Mouse (Mus musculus): ENCODE measurements around the gene Sept7. TPM values are rescaled to one million over a fixed set of nuclear protein-coding genes. Genes with fewer than 3 reads are reported as not detected.
"Not testable (repeated sequence)": the region's sequence is repeated elsewhere in the genome, so short reads cannot be mapped to it uniquely, and the experiment has no call there.

Gene Sept7
- total and polyA plus RNA-seq, 2 experiments from 2014 or later: 126 to 215 TPM

DNA sequence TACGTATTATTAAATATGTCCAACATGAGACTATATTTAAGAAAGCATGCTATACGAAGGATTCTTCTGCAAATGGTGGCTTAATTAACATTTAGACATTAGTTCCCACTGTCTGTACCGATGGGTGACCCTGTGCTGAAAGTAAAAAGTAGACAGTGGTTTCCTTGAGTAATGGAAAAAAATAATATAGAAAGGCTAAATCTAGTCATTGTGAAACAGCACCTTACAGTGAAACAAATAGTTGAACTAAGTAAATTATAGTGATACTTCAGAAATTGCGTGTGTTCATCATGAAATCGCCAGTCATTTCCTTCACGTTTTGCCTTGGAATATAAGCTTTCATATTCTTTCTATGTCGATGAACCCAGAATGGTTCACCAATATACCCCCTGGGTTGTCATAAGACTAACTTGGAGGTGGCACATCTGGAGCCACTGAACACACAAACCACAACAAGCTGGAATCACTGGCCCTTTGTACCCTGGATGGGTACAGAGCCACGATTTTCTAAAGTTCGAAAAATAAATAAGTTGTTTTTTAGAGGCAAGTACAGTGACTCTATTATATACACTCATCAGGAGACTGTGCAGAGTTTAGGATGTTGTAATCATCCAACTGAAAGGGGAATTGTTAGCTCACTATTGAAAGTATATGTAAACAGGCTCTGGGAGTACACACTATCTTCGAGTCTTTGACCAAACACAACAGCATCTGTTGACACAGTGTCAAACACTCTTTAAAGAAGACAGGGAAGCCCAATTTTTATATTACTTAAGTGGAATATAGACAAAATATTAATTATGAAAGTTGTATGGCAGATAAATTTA, 21.8 kb upstream of the Sept7 start:
- Histone ChIP-seq H3K4me1 (ENCODE audit: control insufficient read depth, insufficient read depth) (no peaks in the 10 kb centered on the region), H3K36me3 (replicated peaks; ENCODE audit: control insufficient read depth, insufficient read depth, low read length) (no peaks in the 10 kb centered on the region), H3K4me3 (ENCODE audit: low read depth, low read length) (no peak overlapping the region), H3K9ac (replicated peaks; ENCODE audit: low read depth, low read length) (no peak overlapping the region), H3K9me3 (replicated peaks; ENCODE audit: control insufficient read depth, low read length) (no peaks in the 10 kb centered on the region), H3K27ac (ENCODE audit: low read depth) (no peak overlapping the region), H3K4me2 (ENCODE audit: low read depth, low read length) (no peak overlapping the region), H3K27me3 (ENCODE audit: control insufficient read depth, insufficient read depth, low read length) (no peaks in the 10 kb centered on the region)
- no peak for ATAC-seq (ENCODE audit: insufficient read depth, low read depth)
- DNase-seq (ENCODE audit: low spot score): no peak
- WGBS: 80% methylated on average over 10 of the region's 10 CpGs
- no peak for TF ChIP-seq EP300 (IDR thresholded peaks at IDR 0.05; ENCODE audit: low read depth)
- no peak for TF ChIP-seq CTCF (IDR thresholded peaks at IDR 0.05; ENCODE audit: low read depth)

DNA sequence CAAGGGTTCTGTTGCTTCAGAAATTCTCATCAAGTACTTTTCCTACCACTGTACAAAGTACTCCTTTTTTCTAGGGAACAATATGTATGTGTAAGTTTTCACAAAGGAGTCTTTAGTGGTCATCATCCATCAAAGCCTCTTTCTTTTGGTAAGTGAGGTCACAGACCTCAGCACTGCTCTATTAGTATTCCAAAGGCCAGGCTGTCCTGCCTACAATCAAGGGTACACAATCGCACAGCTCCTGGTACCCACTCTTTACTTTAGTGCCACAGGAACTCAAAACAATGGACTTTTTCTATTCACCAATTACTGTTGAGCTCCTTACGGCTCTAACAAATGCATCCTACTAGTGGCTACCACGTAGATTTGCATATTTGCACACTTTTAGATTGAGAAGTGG, 11.2 kb upstream of the Sept7 start:
- no peak for DNase-seq (ENCODE audit: low spot score)
- H3K27me3 ChIP-seq (ENCODE audit: control insufficient read depth, insufficient read depth, low read length): no peaks in the 10 kb centered on the region
- 78% methylated on average over 3 of the region's 3 CpGs for WGBS
- H3K36me3 ChIP-seq (replicated peaks; ENCODE audit: control insufficient read depth, insufficient read depth, low read length): no peaks in the 10 kb centered on the region
- peaks cover 7% of the 10 kb centered on the region for H3K4me1 ChIP-seq (ENCODE audit: control insufficient read depth, insufficient read depth)
- no peak overlapping the region for H3K27ac ChIP-seq (ENCODE audit: low read depth)
- no peak overlapping the region for H3K4me3 ChIP-seq (ENCODE audit: low read depth, low read length)
- H3K4me2 ChIP-seq (ENCODE audit: low read depth, low read length): no peak overlapping the region
- no peak for ATAC-seq (ENCODE audit: insufficient read depth, low read depth)
- TF ChIP-seq CTCF (IDR thresholded peaks at IDR 0.05; ENCODE audit: low read depth) (no peak), EP300 (IDR thresholded peaks at IDR 0.05; ENCODE audit: low read depth) (no peak)
- no peaks in the 10 kb centered on the region for H3K9me3 ChIP-seq (replicated peaks; ENCODE audit: control insufficient read depth, low read length)
- no peak overlapping the region for H3K9ac ChIP-seq (replicated peaks; ENCODE audit: low read depth, low read length)

DNA sequence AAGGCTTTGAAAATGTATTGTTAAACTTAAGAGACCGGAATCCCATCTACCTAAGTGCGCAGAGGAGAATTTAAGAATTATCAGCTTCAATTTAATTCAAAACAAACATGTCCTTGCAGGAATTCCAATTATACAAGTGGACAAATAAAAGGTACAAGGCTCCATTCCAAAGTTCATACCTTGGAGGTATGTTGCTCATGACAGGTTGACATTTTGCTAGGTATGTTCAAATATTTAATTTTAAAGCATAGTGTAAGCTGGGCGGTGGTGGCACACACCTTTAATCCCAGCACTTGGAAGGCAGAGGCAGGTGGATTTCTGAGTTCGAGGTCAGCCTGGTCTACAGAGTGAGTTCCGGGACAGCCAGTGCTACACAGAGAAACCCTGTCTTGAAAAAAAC, 10.5 kb upstream of the Sept7 start:
- H3K27ac ChIP-seq (ENCODE audit: low read depth); H3K27me3 ChIP-seq (ENCODE audit: control insufficient read depth, insufficient read depth, low read length); H3K9ac ChIP-seq (replicated peaks; ENCODE audit: low read depth, low read length); H3K4me1 ChIP-seq (ENCODE audit: control insufficient read depth, insufficient read depth); DNase-seq (ENCODE audit: low spot score); H3K36me3 ChIP-seq (replicated peaks; ENCODE audit: control insufficient read depth, insufficient read depth, low read length); H3K4me3 ChIP-seq (ENCODE audit: low read depth, low read length); H3K9me3 ChIP-seq (replicated peaks; ENCODE audit: control insufficient read depth, low read length); H3K4me2 ChIP-seq (ENCODE audit: low read depth, low read length); ATAC-seq (ENCODE audit: insufficient read depth, low read depth): not testable (repeated sequence)
- 95% methylated on average over 5 of the region's 5 CpGs for WGBS

DNA sequence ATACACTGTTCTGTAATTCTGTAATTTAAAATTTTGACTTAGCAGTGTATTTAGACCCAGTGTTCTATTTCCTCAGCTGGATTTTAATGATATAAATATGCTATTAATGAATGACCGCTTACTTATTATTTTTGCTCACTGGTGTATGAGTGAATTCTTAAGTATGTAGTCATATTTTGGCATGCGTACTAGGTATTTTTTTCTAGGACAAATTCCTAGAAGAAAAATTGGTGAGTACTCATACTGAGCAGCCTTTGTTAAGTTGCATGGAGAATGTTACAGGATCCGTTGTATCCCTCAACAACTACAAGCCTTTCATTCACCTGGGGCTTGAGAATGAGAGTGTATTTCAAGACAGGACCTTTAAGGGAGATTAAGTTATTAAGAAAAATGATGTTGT, 10.0 kb upstream of the Sept7 start:
- Histone ChIP-seq H3K4me2 (ENCODE audit: low read depth, low read length) (no peak overlapping the region), H3K9me3 (replicated peaks; ENCODE audit: control insufficient read depth, low read length) (no peaks in the 10 kb centered on the region), H3K36me3 (replicated peaks; ENCODE audit: control insufficient read depth, insufficient read depth, low read length) (no peaks in the 10 kb centered on the region), H3K4me3 (ENCODE audit: low read depth, low read length) (no peak overlapping the region), H3K27me3 (ENCODE audit: control insufficient read depth, insufficient read depth, low read length) (no peaks in the 10 kb centered on the region), H3K27ac (ENCODE audit: low read depth) (no peak overlapping the region), H3K4me1 (ENCODE audit: control insufficient read depth, insufficient read depth) (peaks cover 7% of the 10 kb centered on the region), H3K9ac (replicated peaks; ENCODE audit: low read depth, low read length) (no peak overlapping the region)
- no peak for DNase-seq (ENCODE audit: low spot score)
- 77% methylated on average over 3 of the region's 3 CpGs for WGBS
- no peak for TF ChIP-seq EP300 (IDR thresholded peaks at IDR 0.05; ENCODE audit: low read depth)
- TF ChIP-seq CTCF (IDR thresholded peaks at IDR 0.05; ENCODE audit: low read depth): no peak
- no peak for ATAC-seq (ENCODE audit: insufficient read depth, low read depth)

DNA sequence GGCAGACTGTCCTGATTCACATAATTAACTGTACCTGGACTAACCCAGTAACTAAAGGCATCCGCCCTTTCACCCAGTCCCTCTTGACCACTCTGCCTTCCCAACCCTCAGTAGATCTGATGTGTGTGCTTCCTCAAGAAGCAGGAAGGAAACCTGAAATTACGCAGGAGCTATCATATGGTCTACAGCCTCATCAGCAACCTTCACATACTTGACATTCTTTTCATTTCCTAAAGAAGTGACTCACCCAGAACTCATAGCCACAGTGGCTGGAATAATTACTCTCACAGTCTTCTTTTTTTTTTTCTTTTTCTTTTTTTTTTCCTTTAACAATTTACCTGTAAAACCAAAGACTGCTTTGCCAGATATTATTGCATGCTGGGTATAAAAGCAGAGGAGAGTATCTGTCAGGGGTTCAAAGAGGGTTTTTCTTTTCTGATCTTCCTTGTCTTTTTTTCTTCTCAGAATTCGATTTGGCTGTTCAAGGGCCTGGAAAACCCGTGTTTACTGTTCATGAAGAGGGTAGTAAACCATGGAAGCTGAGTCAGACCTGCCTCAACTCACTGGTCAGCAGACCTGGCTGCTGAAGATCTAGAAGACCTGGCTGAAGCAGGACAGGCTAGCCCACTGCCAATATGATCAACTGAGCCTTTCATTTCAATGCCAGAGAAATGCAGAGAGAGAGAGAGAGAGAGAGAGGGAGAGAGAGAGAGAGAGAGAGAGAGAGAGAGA, 8.1 kb upstream of the Sept7 start:
- 38% methylated on average over 4 of the region's 4 CpGs for WGBS
- TF ChIP-seq CTCF (IDR thresholded peaks at IDR 0.05; ENCODE audit: low read depth) (no peak), EP300 (IDR thresholded peaks at IDR 0.05; ENCODE audit: low read depth) (no peak)
- H3K36me3 ChIP-seq (replicated peaks; ENCODE audit: control insufficient read depth, insufficient read depth, low read length): no peaks in the 10 kb centered on the region
- H3K27ac ChIP-seq (ENCODE audit: low read depth): no peak overlapping the region
- H3K4me3 ChIP-seq (ENCODE audit: low read depth, low read length): no peak overlapping the region
- ATAC-seq (ENCODE audit: insufficient read depth, low read depth) (no peak), DNase-seq (ENCODE audit: low spot score) (no peak)
- H3K4me1 ChIP-seq (ENCODE audit: control insufficient read depth, insufficient read depth): peaks cover 7% of the 10 kb centered on the region
- H3K27me3 ChIP-seq (ENCODE audit: control insufficient read depth, insufficient read depth, low read length): no peaks in the 10 kb centered on the region
- no peak overlapping the region for H3K4me2 ChIP-seq (ENCODE audit: low read depth, low read length)
- H3K9ac ChIP-seq (replicated peaks; ENCODE audit: low read depth, low read length): no peak overlapping the region
- no peaks in the 10 kb centered on the region for H3K9me3 ChIP-seq (replicated peaks; ENCODE audit: control insufficient read depth, low read length)

Data from heart, postnatal 0 days (tissue).